Mouse (Mus musculus) embryo, embryonic 10.5 days (tissue): ENCODE results near the gene Gm10577.
A peak's percentile ranks its signal among the peaks of the same experiment; 100 is the strongest.

Experiments used
- DNase-seq: peaks from one replicate; pipeline ENCODE4 v3.0.0-alpha.2; 2015; ENCODE audit warnings: low spot score

The Gm10577 gene

GRCm38 (mm10) chr4:100994442-100995255 is 25.8 kb downstream of the Gm10577 start:
- DNase-seq: no peak

GRCm38 (mm10) chr4:100992086-100992485 is 28.4 kb downstream of the Gm10577 start:
- no peak for DNase-seq

- no peak for DNase-seq
Measured at GRCm38 (mm10) chr4:100990996-100991395, 29.5 kb downstream of the Gm10577 start.

GRCm38 (mm10) chr4:100988231-100988799 is 32.2 kb downstream of the Gm10577 start:
- DNase-seq: peak; percentile 75

- no peak for DNase-seq
Measured at GRCm38 (mm10) chr4:100987187-100987586, 33.3 kb downstream of the Gm10577 start.

- peak; percentile 27 for DNase-seq
Measured at GRCm38 (mm10) chr4:100977522-100977921, 43.0 kb downstream of the Gm10577 start.

GRCm38 (mm10) chr4:100974455-100975035 is 46.0 kb downstream of the Gm10577 start:
- DNase-seq: peak; percentile 83

- peak; percentile 78 for DNase-seq
Measured at GRCm38 (mm10) chr4:100973641-100974454, 46.6 kb downstream of the Gm10577 start.
